Mouse (Mus musculus) adrenal gland, postnatal 0 days (tissue): ENCODE data around the gene Ift52. TPM values are rescaled to one million over a fixed set of nuclear protein-coding genes. Genes with fewer than 3 reads are reported as not detected.

Experiments
- microRNA-seq: library from miRNA; unstranded; fragments of <30 nt; microRNA quantifications from one replicate; pipeline ENCODE4, GENCODE M21; 2016; ENCODE audit warnings: borderline replicate concordance; ENCODE audit not compliant: insufficient number of aligned reads
- polyA plus RNA-seq: library from polyadenylated mRNA; unstranded; fragments of >200 nt; fragmentation: Nextera tagmentation; extraction: Ambion mirVana; gene quantifications from 2 replicates; pipeline ENCODE4 v1.2.1, GENCODE M21; 2015

The Ift52 gene
- polyA plus RNA-seq, result 40.7 and 66.5 TPM in 2 replicates

DNA sequence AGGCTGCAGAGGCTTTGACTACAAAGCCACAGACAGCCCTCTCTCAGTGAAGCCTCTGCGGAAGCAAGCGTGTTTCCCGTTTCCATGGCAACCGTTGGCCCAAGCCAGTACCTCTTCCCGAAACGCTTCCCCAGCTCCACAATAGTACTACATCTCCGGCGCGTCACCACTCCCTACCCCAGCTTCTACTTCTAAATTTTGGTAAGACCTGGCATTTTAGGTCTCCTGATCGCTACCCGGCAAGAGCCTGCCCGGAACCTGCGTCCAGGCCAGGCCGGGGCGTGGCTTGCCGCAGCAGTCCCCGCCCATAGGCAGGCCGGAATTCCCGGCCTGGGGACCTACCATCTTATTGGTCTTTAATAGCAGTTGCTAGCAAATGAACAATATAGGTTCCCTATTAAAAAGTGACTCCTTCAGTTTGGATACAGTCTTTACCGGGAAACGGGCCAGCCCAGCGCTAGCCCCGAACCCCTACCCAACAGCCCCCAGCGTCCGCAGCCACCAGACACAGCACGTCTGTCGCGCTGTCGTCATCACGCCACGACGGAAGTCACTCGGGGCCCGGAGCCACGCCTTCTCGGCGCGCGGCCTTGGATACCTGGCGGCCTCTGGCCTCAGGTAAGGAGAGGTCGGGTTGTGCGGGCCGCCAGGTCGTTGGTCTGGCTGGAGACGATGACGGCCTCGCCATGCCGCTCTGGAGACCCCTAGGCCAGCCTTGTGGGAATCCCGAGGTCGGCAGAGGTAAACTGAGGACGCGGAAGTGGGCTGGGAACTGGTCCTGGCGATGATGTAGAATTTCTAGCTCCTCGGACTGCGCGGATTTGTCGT is at the start of gene Ift52:
Gene Ift52 (plus strand): TSS at position 439 of the 828 bp plus-strand sequence.

DNA sequence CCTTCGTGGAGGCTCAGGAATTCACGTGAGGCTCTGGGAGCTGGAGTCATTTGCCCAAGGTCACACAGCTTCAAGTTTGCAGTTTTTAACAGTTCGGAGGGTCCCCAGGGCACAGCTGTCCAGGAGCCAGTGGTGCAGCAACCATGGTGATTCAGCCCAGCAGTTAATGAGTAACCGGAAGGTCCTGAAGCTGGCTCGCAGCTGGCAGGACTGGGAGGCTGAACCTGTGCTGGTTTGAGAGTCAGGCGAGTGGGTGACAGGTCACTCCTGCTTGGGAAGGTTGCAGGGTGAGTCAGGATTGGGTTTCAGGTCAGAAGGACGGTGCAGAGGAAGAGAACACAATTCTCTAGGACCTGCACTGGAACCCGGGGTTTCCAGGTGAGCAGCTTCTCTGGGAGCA is 29.9 kb upstream of the Ift52 start, which contains the start of gene Sgk2:
Gene Sgk2 (plus strand): TSS at position 113 of the 400 bp plus-strand sequence.

DNA sequence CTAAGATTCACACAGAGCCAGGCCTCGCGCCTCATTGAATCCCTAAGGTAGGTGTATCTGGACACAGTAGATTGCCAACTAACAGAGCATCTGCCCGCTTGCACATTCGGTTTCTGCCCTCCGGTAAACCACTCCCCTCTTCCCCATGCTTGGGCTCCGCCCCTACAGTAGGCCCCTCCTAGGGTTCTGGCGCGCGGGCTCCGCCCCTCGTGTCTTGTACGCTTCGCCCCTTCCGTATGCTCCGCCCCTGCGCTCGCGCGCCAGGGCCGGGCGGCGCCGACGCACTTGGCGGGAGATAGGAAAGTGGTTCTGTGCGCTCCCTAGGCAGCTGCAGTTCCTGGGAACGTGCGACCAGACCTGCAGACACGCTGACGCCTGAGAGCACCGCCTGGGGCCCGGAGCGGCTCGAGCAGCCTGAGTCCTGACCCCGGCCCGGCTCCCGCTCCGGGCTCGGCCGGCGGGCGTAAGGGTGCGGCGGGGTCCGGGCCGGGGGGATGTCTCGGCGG is 37.2 kb downstream of the Ift52 start, which contains the start of gene Mybl2:
Gene Mybl2 (plus strand): TSS at position 353 of the 506 bp plus-strand sequence.

DNA sequence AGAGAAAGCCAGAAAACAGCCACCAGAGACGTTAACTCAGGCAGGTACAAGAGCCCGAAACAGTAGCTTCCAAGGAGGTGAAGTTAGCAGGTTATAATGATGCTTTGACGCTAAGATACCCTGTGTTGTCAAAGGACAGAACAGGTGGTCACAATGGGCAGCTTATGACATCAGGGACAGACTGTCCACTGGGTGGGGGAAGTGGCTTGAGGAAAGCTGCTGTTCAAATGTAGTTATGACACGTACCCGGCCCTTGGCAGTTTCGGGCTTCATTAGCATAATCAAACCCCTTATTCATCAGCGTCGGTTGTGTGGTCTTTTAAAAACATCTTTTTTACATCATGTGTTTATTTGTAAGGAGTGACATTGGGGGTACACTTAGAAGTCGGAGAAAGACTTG is 70.6 kb downstream of the Ift52 start, which contains the start of gene Gtsf1l:
Gene Gtsf1l (minus strand): TSS at position 128 of the 400 bp plus-strand sequence.

Small RNA genes lying within 50 kb of the gene (microRNA-seq; reads per million reads assigned to microRNA genes)
- gene Gm22174 (not detected), gene Mir7003 (not detected)

Other genes with a start within 250 kb of the Ift52 start
- gene Srsf6, start 85.8 kb upstream of the Ift52 start, polyA plus RNA-seq, result 68.2 and 101 TPM in 2 replicates
- 0.18 and 0.68 TPM in 2 replicates for gene L3mbtl1, start 73.9 kb upstream of the Ift52 start, polyA plus RNA-seq
- 1.4 and 2.0 TPM in 2 replicates for gene Sgk2, start 30.0 kb upstream of the Ift52 start, polyA plus RNA-seq
- gene Mybl2, start 37.3 kb downstream of the Ift52 start, polyA plus RNA-seq, result 5.9 and 8.4 TPM in 2 replicates
- not detected in 2 replicates for gene Gtsf1l, start 70.5 kb downstream of the Ift52 start, polyA plus RNA-seq
- 8.6 and 11.5 TPM in 2 replicates for gene Tox2, start 185.8 kb downstream of the Ift52 start, polyA plus RNA-seq